Mouse (Mus musculus) C2C12 (cell line): ENCODE measurements around the gene Ipp. TPM values are rescaled to one million over a fixed set of nuclear protein-coding genes. Genes with fewer than 3 reads are reported as not detected.

Experiments
- H3K27me3 ChIP-seq: one replicate; pipeline ENCODE4 v1.6.1; 2011; ENCODE audit not compliant: control insufficient read depth, insufficient read depth, insufficient read length
- H3K36me3 ChIP-seq: one replicate; pipeline ENCODE4 v1.6.1; 2011; ENCODE audit not compliant: control insufficient read depth, insufficient read depth
- H3K4me3 ChIP-seq: one replicate; pipeline ENCODE4 v1.5.1; 2011; ENCODE audit warnings: mild to moderate bottlenecking, control low read depth; ENCODE audit not compliant: poor library complexity, insufficient read depth, severe bottlenecking
- H3K79me2 ChIP-seq: one replicate; pipeline ENCODE4 v1.6.1; 2011; ENCODE audit not compliant: control insufficient read depth, insufficient read depth
- H3K79me3 ChIP-seq: one replicate; pipeline ENCODE4 v1.6.1; 2011; ENCODE audit warnings: low read depth, control low read depth
- H3ac ChIP-seq: one replicate; pipeline ENCODE3; 2011; ENCODE audit warnings: low read depth; ENCODE audit not compliant: control insufficient read depth, insufficient read length
- CEBPB ChIP-seq: IDR thresholded peaks from one replicate; pipeline ENCODE4 v1.6.1; 2011; ENCODE audit warnings: low read depth, mild to moderate bottlenecking, control low read depth, moderate library complexity
- CTCF ChIP-seq: IDR thresholded peaks from one replicate; pipeline ENCODE4 v1.5.1; 2011; ENCODE audit not compliant: control insufficient read depth, insufficient read depth, insufficient read length
- FOSL1 ChIP-seq: IDR thresholded peaks from one replicate; pipeline ENCODE4 v1.8.0; 2011; ENCODE audit warnings: mild to moderate bottlenecking, low read length; ENCODE audit not compliant: poor library complexity, insufficient read depth, severe bottlenecking
- MAX ChIP-seq: IDR thresholded peaks from one replicate; pipeline ENCODE4 v1.6.1; 2011; ENCODE audit warnings: mild to moderate bottlenecking, control low read depth
- MYOD1 ChIP-seq: IDR thresholded peaks from one replicate; pipeline ENCODE4 v1.6.1; 2011; ENCODE audit warnings: low read depth; ENCODE audit not compliant: control insufficient read depth, insufficient read length
- MYOG ChIP-seq: IDR thresholded peaks from one replicate; pipeline ENCODE4 v1.6.1; 2011; ENCODE audit not compliant: control insufficient read depth, insufficient read length; ENCODE audit errors: extremely low read depth
- USF1 ChIP-seq: IDR thresholded peaks from one replicate; pipeline ENCODE4 v1.6.1; 2011; ENCODE audit warnings: low read depth, mild to moderate bottlenecking, control low read depth, moderate library complexity
- polyA plus RNA-seq: library from polyadenylated mRNA; unstranded; fragments of >200 nt; fragmentation: generic; extraction: Trizol; gene quantifications from one replicate; pipeline ENCODE4 v1.2.1, GENCODE M21; 2012; ENCODE audit warnings: missing spikeins

The Ipp gene
- polyA plus RNA-seq, 1 experiment: 5.0 TPM

- Histone ChIP-seq H3K79me2 (peaks cover 22% of the 10 kb centered on the region), H3K27me3 (no peaks in the 10 kb centered on the region), H3ac (no peak overlapping the region), H3K36me3 (peaks cover 22% of the 10 kb centered on the region), H3K79me3 (peaks cover 7% of the 10 kb centered on the region), H3K4me3 (no peak overlapping the region)
- TF ChIP-seq MAX (no peak), CTCF (no peak), MYOD1 (no peak), CEBPB (no peak), FOSL1 (no peak), MYOG (no peak), USF1 (no peak)
Observed at GRCm38 (mm10) chr4:116553035-116553434, 45.7 kb downstream of the Ipp start.

DNA sequence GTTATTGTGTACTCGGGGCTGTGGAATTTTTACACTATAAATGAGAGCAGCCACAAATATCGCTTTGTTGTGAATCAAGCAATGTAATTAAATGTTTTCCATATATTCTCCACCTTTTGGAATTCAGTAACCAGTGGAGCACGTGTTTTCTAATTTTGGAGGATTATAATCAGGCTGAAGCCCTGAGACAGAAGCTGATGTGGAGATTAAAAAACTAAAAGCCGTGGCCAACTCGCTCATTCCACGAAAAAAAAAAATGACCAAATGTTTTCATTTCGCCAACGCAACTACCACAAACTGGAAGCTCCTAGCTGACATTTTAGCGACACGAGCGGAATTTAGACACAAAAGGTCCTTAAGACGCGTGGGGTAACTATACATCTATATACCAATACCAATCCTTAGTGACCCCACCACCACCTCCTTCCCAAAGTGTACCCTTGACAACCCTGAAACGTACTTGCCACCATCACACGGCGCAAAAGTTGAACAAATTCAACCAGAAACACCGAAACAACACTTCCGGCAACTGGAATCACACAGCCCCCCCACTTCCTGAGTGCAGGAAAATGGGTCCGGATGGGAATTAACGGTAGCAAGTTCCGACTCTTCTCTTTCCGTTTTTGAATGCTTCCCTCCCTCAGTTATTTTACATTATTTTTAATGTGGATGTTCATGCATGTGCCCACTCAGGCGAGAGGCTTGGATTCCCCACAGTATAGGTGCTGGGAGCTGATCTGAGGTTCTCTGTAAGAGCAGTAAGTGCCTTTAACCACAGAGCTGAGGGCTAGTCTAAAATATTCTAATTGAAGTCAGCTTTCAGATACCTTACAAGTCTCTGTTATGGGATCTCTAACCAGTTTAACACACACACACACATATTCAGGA, 48.3 kb downstream of the Ipp start, which contains the start of gene Tmem69:
Gene Tmem69, minus strand, starts transcription at position 524 of the 888 bp plus-strand sequence.
- Histone ChIP-seq H3K36me3 (peaks cover 20% of the 10 kb centered on the region), H3K4me3 (peak within 1 kb of the TSS; percentile 70), H3K79me2 (peaks cover 49% of the 10 kb centered on the region), H3K79me3 (peaks cover 32% of the 10 kb centered on the region), H3K27me3 (no peaks in the 10 kb centered on the region), H3ac (peak within 1 kb of the TSS; percentile 75)
- TF ChIP-seq MAX (peak; percentile 64), MYOG (no peak)

DNA sequence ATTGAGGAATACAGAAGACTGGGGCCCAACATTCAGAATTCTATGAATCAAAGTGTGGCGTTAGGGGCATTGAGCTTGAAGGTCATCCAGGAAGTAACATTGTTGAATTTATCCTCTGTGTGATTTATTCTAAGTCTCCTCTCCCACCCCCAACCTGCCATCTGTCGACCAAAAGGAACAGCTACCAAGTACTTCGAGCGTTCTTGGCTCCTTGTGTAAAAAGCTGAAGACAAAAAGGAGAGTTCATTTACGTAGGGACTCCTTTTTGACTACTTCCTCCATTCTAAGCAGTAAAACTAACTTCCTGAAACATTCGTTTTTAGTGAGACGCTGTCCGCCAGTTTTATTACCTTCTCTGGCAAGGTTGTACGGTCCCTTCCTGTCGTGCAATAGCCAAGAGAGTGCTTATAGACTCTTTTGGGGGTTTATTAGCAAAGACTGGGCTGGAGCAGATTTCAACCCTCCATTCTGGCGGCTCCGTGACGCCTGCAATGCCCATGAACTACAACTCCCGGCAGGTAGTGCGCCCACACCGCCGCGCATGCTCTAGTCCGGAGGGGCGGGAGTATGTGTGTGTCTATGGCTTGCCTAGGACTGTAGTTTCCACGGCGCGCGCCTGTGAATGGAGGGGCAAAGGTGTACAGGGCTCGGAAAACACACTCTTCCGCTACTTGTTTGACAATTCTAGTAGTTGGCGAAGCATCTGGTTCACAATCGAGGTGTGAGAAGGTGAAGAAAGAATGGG, 49.4 kb downstream of the Ipp start:
- TF ChIP-seq MAX (no peak), CTCF (no peak), FOSL1 (no peak), USF1 (no peak), MYOG (no peak), CEBPB (no peak), MYOD1 (no peak)
- peaks cover 43% of the 10 kb centered on the region for H3K79me3 ChIP-seq

GRCm38 (mm10) chr4:116557306-116558121, 50.2 kb downstream of the Ipp start, which contains the start of gene Gpbp1l1:
TSS of gene Gpbp1l1 (plus strand) at chr4:116557658.
- TF ChIP-seq MAX: peak; percentile 71
- no peak for TF ChIP-seq FOSL1

More for the DNA sequence above, 49.4 kb downstream of the Ipp start:
- Histone ChIP-seq H3K36me3 (peaks cover 20% of the 10 kb centered on the region), H3ac (peak overlapping the region; percentile 71), H3K4me3 (peak overlapping the region; percentile 70), H3K27me3 (no peaks in the 10 kb centered on the region), H3K79me2 (peaks cover 59% of the 10 kb centered on the region)

GRCm38 (mm10) chr4:116558151-116558882, 51.0 kb downstream of the Ipp start:
- H3K4me3 ChIP-seq: peak overlapping the region; percentile 70
- H3K79me2 ChIP-seq: peaks cover 75% of the 10 kb centered on the region
- peak overlapping the region; percentile 15 for H3ac ChIP-seq
- no peak for TF ChIP-seq CTCF
- TF ChIP-seq MYOD1: no peak
- TF ChIP-seq MAX: no peak
- TF ChIP-seq MYOG: no peak
- TF ChIP-seq FOSL1: no peak
- TF ChIP-seq CEBPB: no peak
- no peak for TF ChIP-seq USF1
- H3K27me3 ChIP-seq: no peaks in the 10 kb centered on the region
- H3K79me3 ChIP-seq: peaks cover 58% of the 10 kb centered on the region
- peaks cover 9% of the 10 kb centered on the region for H3K36me3 ChIP-seq

More at GRCm38 (mm10) chr4:116557306-116558121, 50.2 kb downstream of the Ipp start, which contains the start of gene Gpbp1l1:
- Histone ChIP-seq H3ac (peak within 1 kb of the TSS; percentile 83), H3K27me3 (no peaks in the 10 kb centered on the region), H3K4me3 (peak within 1 kb of the TSS; percentile 70), H3K79me3 (peaks cover 51% of the 10 kb centered on the region), H3K36me3 (peaks cover 17% of the 10 kb centered on the region), H3K79me2 (peaks cover 67% of the 10 kb centered on the region)
